9 mouse cellular contexts compared by ENCODE assay signal in genomic region chr5:113606961-113607785, GRCm38 (mm10). TPM values are rescaled to one million over a fixed set of nuclear protein-coding genes. Genes with fewer than 3 reads are reported as not detected.
A peak's percentile ranks its signal among the peaks of the same experiment; 100 is the strongest.
DNase-seq lines count a peak whose midpoint lies in the region; ATAC-seq and TF ChIP-seq lines count a peak whose summit lies in the region.
"Had no signal": no experiment of that assay in that cellular context is flagged by ENCODE, and none has a peak within 500 bp of the region (broad histone marks: within the 10 kb centered on the region; RNA-seq: fewer than 3 reads in every experiment).

No protein-coding gene starts in this region.

- peaks cover 22% of the 10 kb centered on the region for H3K27me3 ChIP-seq in heart, embryonic 12.5 days (replicated peaks)
- H3K27me3 ChIP-seq in midbrain, embryonic 11.5 days (ENCODE audit: control insufficient read depth, insufficient read depth, low read length) = no peaks in the 10 kb centered on the region
- H3K27me3 ChIP-seq in midbrain, embryonic 16.5 days (ENCODE audit: control insufficient read depth, insufficient read depth, low read depth, low read length) = no peaks in the 10 kb centered on the region
- peaks cover 13% of the 10 kb centered on the region; the same call in 1 of the 2 replicates for H3K27me3 ChIP-seq in heart, postnatal 0 days (ENCODE audit: control insufficient read depth, insufficient read depth, low read length)
- H3K27me3 ChIP-seq in neural tube, embryonic 15.5 days (replicated peaks) = no peaks in the 10 kb centered on the region

- H3K4me2 ChIP-seq in heart, embryonic 12.5 days = no peak overlapping the region
- H3K4me2 ChIP-seq in midbrain, embryonic 11.5 days = no peak overlapping the region
- H3K4me2 ChIP-seq in midbrain, embryonic 16.5 days (ENCODE audit: low read length) = no peak overlapping the region
- H3K4me2 ChIP-seq in heart, postnatal 0 days (ENCODE audit: low read depth, low read length) = no peak overlapping the region
- H3K4me2 ChIP-seq in neural tube, embryonic 15.5 days = no peak overlapping the region

- H3K9ac ChIP-seq in heart, embryonic 12.5 days = no peak overlapping the region
- H3K9ac ChIP-seq in midbrain, embryonic 11.5 days (ENCODE audit: low read length) = no peak overlapping the region
- no peak overlapping the region for H3K9ac ChIP-seq in midbrain, embryonic 16.5 days (ENCODE audit: low read depth, low read length)
- H3K9ac ChIP-seq in heart, postnatal 0 days (replicated peaks; ENCODE audit: low read depth, low read length) = no peak overlapping the region
- 0 out of 2 replicates have a peak overlapping the region, but pooled peaks have one; percentile 17 for H3K9ac ChIP-seq in neural tube, embryonic 15.5 days (replicated peaks)

- no peak overlapping the region for H3K27ac ChIP-seq in heart, embryonic 12.5 days (ENCODE audit: poor library complexity, severe bottlenecking)
- H3K27ac ChIP-seq in midbrain, embryonic 11.5 days (ENCODE audit: low read depth, low read length) = no peak overlapping the region
- no peak overlapping the region for H3K27ac ChIP-seq in midbrain, embryonic 16.5 days (ENCODE audit: low read length)
- H3K27ac ChIP-seq in heart, postnatal 0 days (ENCODE audit: low read depth) = peak overlapping the region; percentile 53
- peak overlapping the region; percentile 59; the same call in 1 of the 2 replicates for H3K27ac ChIP-seq in neural tube, embryonic 15.5 days (replicated peaks)

- ATAC-seq in heart, embryonic 12.5 days (ENCODE audit: insufficient number of reproducible peaks, low FRiP score) = no peak
- ATAC-seq in midbrain, embryonic 11.5 days (ENCODE audit: low FRiP score) = no peak
- ATAC-seq in midbrain, embryonic 16.5 days = no peak
- peak; percentile 34; the same call in 1 of the 2 replicates for ATAC-seq in heart, postnatal 0 days (ENCODE audit: insufficient read depth, low read depth)
- ATAC-seq in neural tube, embryonic 15.5 days (ENCODE audit: low FRiP score) = peak; percentile 26; the same call in 1 of the 2 replicates

- TF ChIP-seq CTCF in heart, postnatal 0 days (IDR thresholded peaks at IDR 0.05; ENCODE audit: low read depth) = no peak

- no peak overlapping the region for H3K4me3 ChIP-seq in heart, embryonic 12.5 days
- H3K4me3 ChIP-seq in midbrain, embryonic 11.5 days (ENCODE audit: low read depth, low read length) = no peak overlapping the region
- H3K4me3 ChIP-seq in midbrain, embryonic 16.5 days (ENCODE audit: low read depth, low read length) = no peak overlapping the region
- H3K4me3 ChIP-seq in heart, postnatal 0 days (ENCODE audit: low read depth, low read length) = no peak overlapping the region
- no peak overlapping the region for H3K4me3 ChIP-seq in neural tube, embryonic 15.5 days (replicated peaks)

- TF ChIP-seq EP300 in heart, postnatal 0 days (IDR thresholded peaks at IDR 0.05; ENCODE audit: low read depth) = no peak

- peaks cover 16% of the 10 kb centered on the region for H3K4me1 ChIP-seq in heart, embryonic 12.5 days (replicated peaks)
- H3K4me1 ChIP-seq in midbrain, embryonic 11.5 days (ENCODE audit: control insufficient read depth, insufficient read depth, low read length) = 0 out of 2 replicates have a peak, but pooled peaks cover 2% of the 10 kb centered on the region
- peaks cover 9% of the 10 kb centered on the region; the same call in 1 of the 2 replicates for H3K4me1 ChIP-seq in midbrain, embryonic 16.5 days (ENCODE audit: control insufficient read depth, insufficient read depth, low read length)
- H3K4me1 ChIP-seq in heart, postnatal 0 days (ENCODE audit: control insufficient read depth, insufficient read depth) = no peaks in the 10 kb centered on the region
- peaks cover 36% of the 10 kb centered on the region for H3K4me1 ChIP-seq in neural tube, embryonic 15.5 days

- peak; percentile 97 for DNase-seq in heart, adult 11 months
- DNase-seq in midbrain, embryonic 11.5 days (ENCODE audit: low spot score, missing footprints) = peak; percentile 73
- no peak for DNase-seq in heart, postnatal 0 days (ENCODE audit: low spot score)
- no peak for DNase-seq in T-cell, adult 2 months (ENCODE audit: low spot score)
- no peak for DNase-seq in right cerebral cortex, postnatal 36 days (ENCODE audit: low spot score in 2 of 2)
- DNase-seq: adrenal gland, postnatal 25 days had no signal

- WGBS in heart, embryonic 12.5 days = 58% methylated on average over 8 of the region's 8 CpGs
- WGBS in midbrain, embryonic 11.5 days = 84% methylated on average over 8 of the region's 8 CpGs
- WGBS in midbrain, embryonic 16.5 days = 79% methylated on average over 8 of the region's 8 CpGs
- 59% methylated on average over 8 of the region's 8 CpGs for WGBS in heart, postnatal 0 days
- WGBS in neural tube, embryonic 15.5 days = 62% methylated on average over 8 of the region's 8 CpGs

- no peaks in the 10 kb centered on the region for H3K9me3 ChIP-seq in heart, embryonic 12.5 days (replicated peaks)
- H3K9me3 ChIP-seq in midbrain, embryonic 11.5 days (ENCODE audit: control insufficient read depth, low read length) = no peaks in the 10 kb centered on the region
- H3K9me3 ChIP-seq in midbrain, embryonic 16.5 days (replicated peaks; ENCODE audit: control insufficient read depth, low read length, poor library complexity, severe bottlenecking) = no peaks in the 10 kb centered on the region
- no peaks in the 10 kb centered on the region for H3K9me3 ChIP-seq in heart, postnatal 0 days (replicated peaks; ENCODE audit: control insufficient read depth, low read length)
- no peaks in the 10 kb centered on the region for H3K9me3 ChIP-seq in neural tube, embryonic 15.5 days (replicated peaks)

- H3K36me3 ChIP-seq in heart, embryonic 12.5 days = no peaks in the 10 kb centered on the region
- H3K36me3 ChIP-seq in midbrain, embryonic 11.5 days (ENCODE audit: control insufficient read depth, insufficient read depth, low read length) = no peaks in the 10 kb centered on the region
- H3K36me3 ChIP-seq in midbrain, embryonic 16.5 days (ENCODE audit: control insufficient read depth, insufficient read depth, low read length) = no peaks in the 10 kb centered on the region
- H3K36me3 ChIP-seq in heart, postnatal 0 days (replicated peaks; ENCODE audit: control insufficient read depth, insufficient read depth, low read length) = no peaks in the 10 kb centered on the region
- H3K36me3 ChIP-seq in neural tube, embryonic 15.5 days = no peaks in the 10 kb centered on the region

RNA-seq across cellular contexts. Expression of gene Cmklr1, which starts 43.1 kb away (rescaled TPM):
- polyA plus RNA-seq in heart, embryonic 12.5 days (2016; fragmentation: Nextera tagmentation; extraction: Ambion mirVana) = 1.4 and 1.8 TPM in 2 replicates
- polyA plus RNA-seq in midbrain, embryonic 11.5 days (2014; fragmentation: Nextera tagmentation; extraction: Ambion mirVana) = 0.98 and 2.2 TPM in 2 replicates
- polyA plus RNA-seq in midbrain, embryonic 16.5 days (2015; fragmentation: Nextera tagmentation; extraction: Ambion mirVana) = 1.2 and 1.3 TPM in 2 replicates
- 4.8 and 6.9 TPM in 2 replicates for total RNA-seq in heart, postnatal 0 days (2014; rRNA removed; ENCODE audit: low replicate concordance)
- 2.0 and 2.9 TPM in 2 replicates for polyA plus RNA-seq in heart, postnatal 0 days (2015; fragmentation: Nextera tagmentation; extraction: Ambion mirVana)
- polyA plus RNA-seq in neural tube, embryonic 15.5 days (2015; fragmentation: Nextera tagmentation; extraction: Ambion mirVana) = 2.9 and 3.2 TPM in 2 replicates

Comparison
In these comparisons a context has a peak if more than half of its experiments do, and no peak if none do; other contexts are left out.
1. DNase-seq: peak in heart, adult 11 months (single experiment) and midbrain, embryonic 11.5 days (single experiment); none in heart, postnatal 0 days (single experiment), T-cell, adult 2 months (single experiment) and right cerebral cortex, postnatal 36 days (0 of 2).
2. ATAC-seq: peak in heart, postnatal 0 days (single experiment) and neural tube, embryonic 15.5 days (single experiment); none in heart, embryonic 12.5 days (single experiment), midbrain, embryonic 11.5 days (single experiment) and midbrain, embryonic 16.5 days (single experiment).
3. H3K27ac ChIP-seq: peak in heart, postnatal 0 days (single experiment) and neural tube, embryonic 15.5 days (single experiment); none in heart, embryonic 12.5 days (single experiment), midbrain, embryonic 11.5 days (single experiment) and midbrain, embryonic 16.5 days (single experiment).